Comparison of ENCODE assay signal across 10 mouse cellular contexts in genomic region chr6:128584070-128584660, GRCm38 (mm10). TPM values are rescaled to one million over a fixed set of nuclear protein-coding genes. Genes with fewer than 3 reads are reported as not detected.
A peak's percentile ranks its signal among the peaks of the same experiment; 100 is the strongest.
DNase-seq lines count a peak whose midpoint lies in the region; ATAC-seq lines count a peak whose summit lies in the region.
"Had no signal": no experiment of that assay in that cellular context is flagged by ENCODE, and none has a peak within 500 bp of the region (broad histone marks: within the 10 kb centered on the region; RNA-seq: fewer than 3 reads in every experiment).

No protein-coding gene starts in this region.

- no peak for ATAC-seq in forebrain, embryonic 14.5 days
- no peak for ATAC-seq in forebrain, embryonic 16.5 days
- ATAC-seq in liver, embryonic 11.5 days (replicated peaks; ENCODE audit: low FRiP score): no peak
- peak; percentile 37; the same call in 1 of the 2 replicates for ATAC-seq in stomach, embryonic 14.5 days (ENCODE audit: insufficient number of reproducible peaks, insufficient read depth, low FRiP score, low read depth)

- no peak overlapping the region for H3K9ac ChIP-seq in forebrain, embryonic 14.5 days (ENCODE audit: low read length)
- no peak overlapping the region for H3K9ac ChIP-seq in forebrain, embryonic 16.5 days (replicated peaks; ENCODE audit: low read depth, low read length)
- H3K9ac ChIP-seq in liver, embryonic 11.5 days (ENCODE audit: low read depth, low read length): no peak overlapping the region
- H3K9ac ChIP-seq in stomach, embryonic 14.5 days (replicated peaks; ENCODE audit: low read depth, low read length): no peak overlapping the region
- H3K9ac ChIP-seq: embryonic facial prominence, embryonic 13.5 days had no signal

- H3K36me3 ChIP-seq in forebrain, embryonic 14.5 days (ENCODE audit: control insufficient read depth, insufficient read depth, low read length): no peaks in the 10 kb centered on the region
- H3K36me3 ChIP-seq in forebrain, embryonic 16.5 days (ENCODE audit: control insufficient read depth, insufficient read depth): no peaks in the 10 kb centered on the region
- no peaks in the 10 kb centered on the region for H3K36me3 ChIP-seq in liver, embryonic 11.5 days (ENCODE audit: control insufficient read depth, insufficient read depth, low read length)
- no peaks in the 10 kb centered on the region for H3K36me3 ChIP-seq in stomach, embryonic 14.5 days (ENCODE audit: control insufficient read depth, insufficient read depth, low read length)
- H3K36me3 ChIP-seq: embryonic facial prominence, embryonic 13.5 days had no signal

- DNase-seq in forebrain, embryonic 14.5 days (ENCODE audit: low spot score): peak; percentile 29
- DNase-seq in right cerebral cortex, postnatal 4 days: peak; percentile 35
- no peak for DNase-seq in right cerebral cortex, postnatal 10 days (ENCODE audit: low spot score in 2 of 2)
- DNase-seq in liver, embryonic 11.5 days (ENCODE audit: low spot score): peak; percentile 43
- no peak for DNase-seq in right cerebral cortex, adult 2 months (ENCODE audit: low spot score in 2 of 2)
- no peak for DNase-seq in cerebellum, adult 9-10 months

- H3K4me2 ChIP-seq in forebrain, embryonic 14.5 days (ENCODE audit: low read length): no peak overlapping the region
- no peak overlapping the region for H3K4me2 ChIP-seq in forebrain, embryonic 16.5 days (ENCODE audit: low read length)
- H3K4me2 ChIP-seq in liver, embryonic 11.5 days: no peak overlapping the region
- H3K4me2 ChIP-seq in stomach, embryonic 14.5 days (replicated peaks; ENCODE audit: low read depth, low read length): no peak overlapping the region
- H3K4me2 ChIP-seq: embryonic facial prominence, embryonic 13.5 days had no signal

- no peaks in the 10 kb centered on the region for H3K27me3 ChIP-seq in forebrain, embryonic 14.5 days (replicated peaks; ENCODE audit: control insufficient read depth, insufficient read depth, low read length)
- no peaks in the 10 kb centered on the region for H3K27me3 ChIP-seq in forebrain, embryonic 16.5 days (replicated peaks; ENCODE audit: control insufficient read depth, insufficient read depth, low read length)
- no peaks in the 10 kb centered on the region for H3K27me3 ChIP-seq in liver, embryonic 11.5 days (replicated peaks; ENCODE audit: control insufficient read depth, insufficient read depth, low read length)
- H3K27me3 ChIP-seq in stomach, embryonic 14.5 days (ENCODE audit: control insufficient read depth, insufficient read depth, low read length): no peaks in the 10 kb centered on the region
- H3K27me3 ChIP-seq: embryonic facial prominence, embryonic 13.5 days had no signal

- no peaks in the 10 kb centered on the region for H3K4me1 ChIP-seq in forebrain, embryonic 14.5 days (ENCODE audit: control insufficient read depth, insufficient read depth, low read length)
- no peaks in the 10 kb centered on the region for H3K4me1 ChIP-seq in forebrain, embryonic 16.5 days (replicated peaks; ENCODE audit: control insufficient read depth, insufficient read depth, low read length)
- H3K4me1 ChIP-seq in liver, embryonic 11.5 days (replicated peaks; ENCODE audit: control insufficient read depth, insufficient read depth, low read length): no peaks in the 10 kb centered on the region
- H3K4me1 ChIP-seq in stomach, embryonic 14.5 days (ENCODE audit: control insufficient read depth, insufficient read depth, low read length): no peaks in the 10 kb centered on the region
- H3K4me1 ChIP-seq: embryonic facial prominence, embryonic 13.5 days had no signal

- H3K27ac ChIP-seq in forebrain, embryonic 14.5 days (ENCODE audit: low read depth, low read length): no peak overlapping the region
- H3K27ac ChIP-seq in forebrain, embryonic 16.5 days (ENCODE audit: low read length): no peak overlapping the region
- no peak overlapping the region for H3K27ac ChIP-seq in liver, embryonic 11.5 days (ENCODE audit: low read depth, low read length)
- no peak overlapping the region for H3K27ac ChIP-seq in stomach, embryonic 14.5 days (ENCODE audit: low read length)
- H3K27ac ChIP-seq: embryonic facial prominence, embryonic 13.5 days; macrophage had no signal

- no peaks in the 10 kb centered on the region for H3K9me3 ChIP-seq in forebrain, embryonic 14.5 days (replicated peaks; ENCODE audit: control insufficient read depth, low read length)
- H3K9me3 ChIP-seq in forebrain, embryonic 16.5 days (ENCODE audit: control insufficient read depth, low read length): no peaks in the 10 kb centered on the region
- no peaks in the 10 kb centered on the region for H3K9me3 ChIP-seq in liver, embryonic 11.5 days (ENCODE audit: control insufficient read depth, low read length)
- no peaks in the 10 kb centered on the region for H3K9me3 ChIP-seq in stomach, embryonic 14.5 days (ENCODE audit: control insufficient read depth, low read depth, low read length)
- H3K9me3 ChIP-seq: embryonic facial prominence, embryonic 13.5 days had no signal

- WGBS in forebrain, embryonic 14.5 days: 29% methylated on average over 10 of the region's 10 CpGs
- 25% methylated on average over 10 of the region's 10 CpGs for WGBS in forebrain, embryonic 16.5 days
- 21% methylated on average over 10 of the region's 10 CpGs for WGBS in liver, embryonic 11.5 days
- 21% methylated on average over 10 of the region's 10 CpGs for WGBS in stomach, embryonic 14.5 days

- no peak overlapping the region for H3K4me3 ChIP-seq in forebrain, embryonic 14.5 days (ENCODE audit: low read depth, low read length)
- H3K4me3 ChIP-seq in forebrain, embryonic 16.5 days (replicated peaks; ENCODE audit: low read length): no peak overlapping the region
- no peak overlapping the region for H3K4me3 ChIP-seq in liver, embryonic 11.5 days (ENCODE audit: low read depth, low read length)
- H3K4me3 ChIP-seq in stomach, embryonic 14.5 days (ENCODE audit: low read depth, low read length): no peak overlapping the region
- H3K4me3 ChIP-seq: embryonic facial prominence, embryonic 13.5 days had no signal

RNA-seq across cellular contexts. Expression of gene A2ml1, which starts 2.8 kb away (rescaled TPM):
- 2.8 and 3.3 TPM in 2 replicates for polyA plus RNA-seq in forebrain, embryonic 14.5 days (2014; fragmentation: Nextera tagmentation; extraction: Ambion mirVana)
- 3.4 and 3.9 TPM in 2 replicates for polyA plus RNA-seq in forebrain, embryonic 16.5 days (2015; fragmentation: Nextera tagmentation; extraction: Ambion mirVana)
- 0.45 and 1.3 TPM in 2 replicates for polyA plus RNA-seq in liver, embryonic 11.5 days (2014; fragmentation: Nextera tagmentation; extraction: Ambion mirVana)
- 3.8 and 4.4 TPM in 2 replicates for polyA plus RNA-seq in stomach, embryonic 14.5 days (2014; fragmentation: Nextera tagmentation; extraction: Ambion mirVana)
- polyA plus RNA-seq: macrophage had no signal

RNA-seq across cellular contexts. Expression of gene Klrb1a, which starts 39.2 kb away (rescaled TPM):
- not detected in 2 replicates for polyA plus RNA-seq in forebrain, embryonic 14.5 days (2014; fragmentation: Nextera tagmentation; extraction: Ambion mirVana)
- polyA plus RNA-seq in forebrain, embryonic 16.5 days (2015; fragmentation: Nextera tagmentation; extraction: Ambion mirVana): not detected in 2 replicates
- 0.18 TPM in 1 of 2 replicates, not detected in the other for polyA plus RNA-seq in liver, embryonic 11.5 days (2014; fragmentation: Nextera tagmentation; extraction: Ambion mirVana)
- not detected in 2 replicates for polyA plus RNA-seq in stomach, embryonic 14.5 days (2014; fragmentation: Nextera tagmentation; extraction: Ambion mirVana)
- polyA plus RNA-seq: embryonic facial prominence, embryonic 13.5 days; macrophage had no signal

RNA-seq across cellular contexts. Expression of gene Pzp, which starts 57.6 kb away (rescaled TPM):
- not detected in 2 replicates for polyA plus RNA-seq in forebrain, embryonic 14.5 days (2014; fragmentation: Nextera tagmentation; extraction: Ambion mirVana)
- polyA plus RNA-seq in forebrain, embryonic 16.5 days (2015; fragmentation: Nextera tagmentation; extraction: Ambion mirVana): not detected in 2 replicates
- polyA plus RNA-seq in liver, embryonic 11.5 days (2014; fragmentation: Nextera tagmentation; extraction: Ambion mirVana): 17.8 and 19.8 TPM in 2 replicates
- polyA plus RNA-seq in stomach, embryonic 14.5 days (2014; fragmentation: Nextera tagmentation; extraction: Ambion mirVana): 0.07 and 0.10 TPM in 2 replicates
- polyA plus RNA-seq: macrophage had no signal

Comparison
In these comparisons a context has a peak if more than half of its experiments do, and no peak if none do; other contexts are left out.
1. DNase-seq: peak in forebrain, embryonic 14.5 days (single experiment), right cerebral cortex, postnatal 4 days (single experiment) and liver, embryonic 11.5 days (single experiment); none in right cerebral cortex, postnatal 10 days (0 of 2), right cerebral cortex, adult 2 months (0 of 2) and cerebellum, adult 9-10 months (single experiment).
2. RNA of gene Pzp, which starts 57.6 kb away (polyA plus RNA-seq): 17.8 to 19.8 TPM in liver, embryonic 11.5 days; 0.07 to 0.10 TPM in stomach, embryonic 14.5 days, not detected in forebrain, embryonic 14.5 days and not detected in forebrain, embryonic 16.5 days; every median in the first group is over 10 times any median in the second.